8 mouse cellular contexts compared by ENCODE assay signal in genomic region chr14:58607734-58608133, GRCm38 (mm10).
DNase-seq lines count a peak whose midpoint lies in the region; ATAC-seq lines count a peak whose summit lies in the region.
"Had no signal": no experiment of that assay in that cellular context is flagged by ENCODE, and none has a peak within 500 bp of the region (broad histone marks: within the 10 kb centered on the region; RNA-seq: fewer than 3 reads in every experiment).

No protein-coding gene starts in this region.

- H3K9ac ChIP-seq in limb, embryonic 12.5 days (replicated peaks): no peak overlapping the region

- H3K27me3 ChIP-seq in limb, embryonic 12.5 days: no peaks in the 10 kb centered on the region
- no peaks in the 10 kb centered on the region for H3K27me3 ChIP-seq in limb, embryonic 10.5 days (ENCODE audit: low read depth, poor library complexity, severe bottlenecking)

- H3K4me2 ChIP-seq in limb, embryonic 12.5 days: no peak overlapping the region

- H3K4me3 ChIP-seq in limb, embryonic 12.5 days (replicated peaks): no peak overlapping the region
- no peak overlapping the region for H3K4me3 ChIP-seq in limb, embryonic 10.5 days

- 0 out of 2 replicates have a peak, but pooled peaks have one; percentile 37 for ATAC-seq in limb, embryonic 12.5 days (ENCODE audit: insufficient number of reproducible peaks, insufficient read depth, low FRiP score, low TSS enrichment, low read depth)

- no peak for DNase-seq in limb, embryonic 10.5 days (ENCODE audit: low spot score)
- DNase-seq in gastrocnemius, postnatal 10 days: peak; percentile 41
- peak; percentile 32 to 42 for DNase-seq in heart, postnatal 14 days
- DNase-seq in spleen, adult 18-20 months: no peak
- DNase-seq in thymus, adult 18-20 months: no peak
- DNase-seq in layer of hippocampus, postnatal 36 days: no peak
- DNase-seq: right cerebral cortex, postnatal 25 days had no signal

- intact Hi-C loops in heart, postnatal 14 days (cut with DNase I): no loop called here

- peaks cover 20% of the 10 kb centered on the region for H3K4me1 ChIP-seq in limb, embryonic 12.5 days (replicated peaks)
- peaks cover 4% of the 10 kb centered on the region; the same call in 1 of the 2 replicates for H3K4me1 ChIP-seq in limb, embryonic 10.5 days

- no peaks in the 10 kb centered on the region for H3K9me3 ChIP-seq in limb, embryonic 12.5 days
- H3K9me3 ChIP-seq in limb, embryonic 10.5 days (replicated peaks): no peaks in the 10 kb centered on the region

- H3K27ac ChIP-seq in limb, embryonic 12.5 days: no peak overlapping the region
- H3K27ac ChIP-seq in limb, embryonic 10.5 days: no peak overlapping the region

- H3K36me3 ChIP-seq in limb, embryonic 12.5 days: no peaks in the 10 kb centered on the region
- H3K36me3 ChIP-seq in limb, embryonic 10.5 days: no peaks in the 10 kb centered on the region

- WGBS in limb, embryonic 12.5 days: 57% methylated on average over 2 of the region's 2 CpGs
- WGBS in limb, embryonic 10.5 days: 64% methylated on average over 2 of the region's 2 CpGs

Comparison
In these comparisons a context has a peak if more than half of its experiments do, and no peak if none do; other contexts are left out.
1. DNase-seq: peak in gastrocnemius, postnatal 10 days (single experiment) and heart, postnatal 14 days (2 of 2); none in limb, embryonic 10.5 days (single experiment), spleen, adult 18-20 months (0 of 2), thymus, adult 18-20 months (0 of 2) and layer of hippocampus, postnatal 36 days (0 of 2).